Mouse (Mus musculus): Measurements from ENCODE around the gene Gm11639.

Gene Gm11639

DNA sequence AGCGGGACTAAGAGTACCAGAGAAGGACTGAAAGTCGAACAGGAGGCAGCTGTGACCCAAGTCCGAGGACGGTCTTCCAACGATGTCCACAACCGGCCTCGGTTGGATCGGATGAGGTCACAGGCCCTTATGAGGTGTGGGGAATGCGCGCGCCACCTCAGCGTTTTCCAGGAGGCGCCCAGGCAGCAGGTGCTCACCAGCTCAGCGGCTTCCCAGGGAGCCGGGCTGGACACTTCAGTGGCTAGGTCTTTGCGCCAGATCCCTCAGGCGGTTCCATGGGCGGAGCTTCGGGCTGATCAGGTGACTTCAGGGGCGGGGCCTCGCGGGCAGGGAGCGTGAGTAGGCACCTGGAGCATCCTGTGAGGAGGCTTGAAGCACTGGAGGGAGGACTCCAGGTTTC is at the start of gene Gm11639:
Gene Gm11639 (plus strand): TSS at position 160 of the 400 bp plus-strand sequence.
- DNase-seq = peak in 1 of 2 experiments; percentile 11

DNA sequence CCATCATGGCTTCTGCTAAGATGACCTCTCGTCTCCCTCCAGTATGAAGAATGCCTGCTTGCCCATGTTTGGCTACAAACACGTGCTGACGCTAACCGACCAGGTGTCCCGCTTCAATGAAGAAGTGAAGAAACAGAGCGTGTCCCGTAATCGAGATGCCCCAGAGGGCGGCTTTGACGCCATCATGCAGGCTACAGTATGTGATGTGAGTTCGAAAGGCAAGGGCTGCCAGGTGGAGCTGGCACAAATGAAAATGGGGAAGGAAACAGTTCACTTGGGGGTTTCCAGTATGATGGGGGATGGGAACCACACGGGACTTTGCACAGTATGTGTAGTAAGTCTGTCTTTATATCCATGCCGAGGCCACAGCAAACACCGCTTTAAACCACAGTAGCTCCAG is 48.5 kb upstream of the Gm11639 start:
- DNase-seq = no peak

DNA sequence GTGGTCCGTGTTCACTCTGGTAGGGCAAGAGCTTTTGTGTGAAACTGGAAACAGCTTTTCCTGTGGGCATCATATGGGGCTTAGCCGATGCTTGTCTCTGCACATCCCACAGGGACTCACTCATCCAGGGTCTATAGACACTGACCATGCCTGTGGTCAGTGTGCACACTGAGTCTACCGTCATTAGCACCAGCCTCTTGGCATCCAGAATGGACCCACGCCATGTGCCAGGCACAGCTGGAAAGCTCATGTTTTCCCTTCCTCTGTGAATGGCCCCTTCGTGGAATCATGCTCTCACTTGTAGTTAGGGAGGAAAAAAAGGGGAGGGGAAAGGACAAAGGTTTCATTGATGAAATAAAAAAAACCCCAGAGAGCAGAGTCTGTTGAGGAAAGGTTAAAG is 47.5 kb upstream of the Gm11639 start:
- no peak for DNase-seq

DNA sequence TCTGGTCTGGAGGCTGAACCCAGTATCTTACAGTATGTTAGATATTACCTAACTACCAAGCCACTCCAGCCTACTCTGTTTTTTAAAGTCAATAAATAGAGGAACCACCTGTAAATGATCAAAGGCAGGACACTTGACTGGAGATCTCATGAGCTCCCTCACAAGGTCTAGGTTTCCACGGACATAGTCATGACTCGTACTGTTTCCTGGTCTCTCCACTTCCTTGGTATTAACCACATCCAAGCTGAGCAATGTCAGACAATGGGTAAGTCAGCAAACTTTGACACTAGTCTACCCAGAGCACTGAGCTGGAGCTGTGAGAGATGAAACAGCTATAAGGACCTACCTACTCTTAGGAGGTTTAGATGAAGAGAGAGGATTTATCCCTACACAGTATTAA is 46.6 kb upstream of the Gm11639 start:
- no peak for DNase-seq

DNA sequence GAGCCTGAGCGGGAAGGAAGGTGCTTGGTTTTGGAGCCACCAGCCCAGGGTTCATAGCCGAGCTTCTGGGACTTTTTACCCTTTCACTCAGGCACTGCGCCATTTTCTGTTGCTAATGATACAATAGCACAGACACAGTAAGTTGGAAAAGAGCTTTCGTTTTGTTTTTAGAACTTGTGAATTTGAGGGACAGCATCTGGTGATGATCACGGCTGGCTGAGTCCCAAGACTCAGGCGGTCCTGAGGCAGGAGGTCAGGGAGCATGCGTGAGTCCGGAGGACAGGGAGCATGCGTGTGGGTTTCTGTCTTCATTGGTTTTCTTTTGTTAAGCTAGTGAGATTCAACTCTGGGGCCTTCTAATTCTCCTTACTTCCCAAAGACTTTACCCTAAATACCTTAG is 45.9 kb upstream of the Gm11639 start:
- no peak for DNase-seq

DNA sequence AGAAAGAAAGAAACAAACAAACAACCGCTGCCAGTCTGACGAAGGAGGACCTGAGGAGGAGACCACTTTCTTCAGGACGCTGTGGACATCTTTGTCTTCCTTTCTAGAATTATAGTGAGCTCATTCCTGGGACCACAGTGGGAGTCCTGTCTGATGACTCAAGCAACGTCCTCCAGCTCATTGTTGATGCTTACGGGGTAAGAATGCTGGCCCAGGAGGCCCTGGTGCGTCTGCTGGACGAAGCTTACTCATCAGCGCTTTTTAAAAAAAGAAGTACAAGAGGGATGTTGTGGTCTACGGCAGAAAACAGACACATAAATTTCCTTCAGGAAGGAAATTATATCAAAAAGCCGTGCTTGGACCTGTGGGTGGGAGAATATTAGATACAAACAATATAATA is 44.6 kb upstream of the Gm11639 start:
- no peak for DNase-seq

DNA sequence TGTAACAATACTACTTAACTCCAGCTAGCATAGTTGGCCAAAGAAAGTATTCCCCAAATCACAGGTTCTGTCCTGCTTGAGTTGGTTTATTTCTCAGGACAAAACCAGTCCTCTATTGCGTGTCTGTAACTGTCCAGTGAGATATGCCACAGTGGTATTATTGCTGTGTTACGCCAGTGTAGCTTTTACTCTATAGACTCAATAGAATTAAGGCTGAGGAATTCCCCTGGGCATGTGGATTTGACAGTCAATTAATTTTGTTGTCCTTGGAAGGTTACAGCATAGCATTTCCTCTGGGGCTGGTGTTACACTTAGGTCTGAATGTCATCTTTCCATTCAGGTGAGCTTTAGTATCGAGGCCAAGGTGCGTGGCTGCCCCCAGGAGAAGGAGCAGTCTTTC is 42.3 kb upstream of the Gm11639 start:
- DNase-seq = no peak

DNA sequence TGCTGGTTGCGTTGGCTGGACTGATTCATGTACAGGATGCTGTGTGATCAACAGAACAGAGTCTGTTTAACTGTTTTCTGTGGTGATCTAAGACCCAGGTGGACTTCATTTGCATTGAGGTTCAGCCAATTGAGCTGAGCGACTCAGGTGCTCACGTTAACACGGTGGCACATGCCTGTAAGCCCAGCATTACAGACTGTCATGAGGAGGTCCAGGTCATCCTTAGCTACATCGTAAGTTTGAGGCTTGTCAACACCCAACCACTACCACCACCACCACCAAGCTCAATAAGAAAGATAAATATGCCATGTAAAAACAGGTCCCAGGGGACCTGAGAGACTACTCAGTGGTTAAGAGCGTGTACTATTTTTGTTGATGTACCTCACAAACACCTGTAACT is 40.1 kb upstream of the Gm11639 start:
- no peak for DNase-seq

DNA sequence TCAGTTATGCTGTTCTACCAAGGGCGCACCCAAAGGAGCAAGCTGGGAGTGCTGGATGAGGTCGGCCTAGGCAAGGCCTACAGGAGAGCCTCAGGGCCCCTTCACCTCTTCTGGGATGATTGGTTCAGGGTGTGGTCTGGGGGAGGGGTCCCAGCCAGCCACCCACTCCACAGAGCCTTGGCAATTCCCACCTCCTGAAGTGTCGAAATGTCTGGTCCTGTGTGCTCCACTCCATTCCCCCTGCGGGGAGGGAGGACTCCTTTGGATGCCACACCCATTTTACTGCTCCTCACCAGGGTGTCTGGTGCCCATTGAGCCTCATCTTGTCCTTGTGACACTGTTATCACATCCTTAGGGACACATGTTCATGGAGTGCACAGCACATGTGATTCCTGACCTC is 39.3 kb upstream of the Gm11639 start:
- no peak for DNase-seq

DNA sequence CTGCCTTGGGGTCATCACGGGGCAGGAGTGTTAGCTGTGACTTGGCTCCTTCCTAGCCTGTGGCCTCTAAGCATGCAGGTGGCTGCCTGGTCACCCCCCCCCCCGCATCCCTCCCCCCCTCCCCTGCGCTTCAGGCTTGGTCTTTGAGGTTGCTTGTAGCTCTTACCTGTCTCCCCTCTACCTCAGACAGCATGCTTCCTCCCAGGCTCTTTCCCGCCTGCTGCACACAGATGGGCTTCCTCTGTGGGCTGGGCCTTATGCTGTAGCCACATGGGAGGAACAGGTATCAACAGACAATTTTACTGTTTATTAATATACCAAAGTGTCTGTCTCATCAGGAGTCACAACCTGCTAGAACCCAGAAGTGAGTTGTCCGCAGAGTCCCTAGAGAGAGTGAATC is 38.9 kb upstream of the Gm11639 start:
- no peak for DNase-seq

DNA sequence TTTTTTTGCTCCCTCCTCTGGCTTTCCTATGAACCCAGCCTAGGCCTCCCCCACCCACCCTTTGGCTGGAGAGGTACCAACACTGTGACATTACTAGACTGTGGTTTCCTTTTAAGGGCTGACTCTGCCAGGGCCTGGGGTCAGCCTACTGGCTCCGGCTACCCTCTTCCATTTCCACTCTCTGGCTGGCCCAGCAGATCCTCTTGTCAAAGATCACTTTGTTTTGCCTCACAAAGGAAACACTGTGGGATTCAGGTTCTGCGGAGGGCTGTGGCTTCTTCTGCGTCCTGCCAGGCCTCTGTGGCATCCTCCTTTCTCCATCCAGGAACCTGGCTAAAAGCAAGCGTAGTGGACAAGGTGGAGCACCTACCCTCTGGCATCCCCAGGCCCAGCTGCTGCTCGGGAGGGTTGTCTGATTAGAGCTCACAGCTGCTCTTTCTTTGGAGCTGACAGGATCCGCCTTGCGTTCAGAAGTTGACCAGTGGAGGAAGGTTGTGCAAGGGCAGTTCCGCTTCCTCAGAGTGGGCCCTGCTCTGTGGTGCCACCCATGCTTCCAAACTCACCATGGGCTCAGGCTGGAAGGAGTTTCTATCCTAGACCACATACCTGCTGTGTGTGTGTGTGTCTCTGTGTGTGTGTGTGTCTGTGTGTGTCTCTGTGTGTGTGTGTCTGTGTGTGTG is 38.2 kb upstream of the Gm11639 start:
- DNase-seq = no peak

DNA sequence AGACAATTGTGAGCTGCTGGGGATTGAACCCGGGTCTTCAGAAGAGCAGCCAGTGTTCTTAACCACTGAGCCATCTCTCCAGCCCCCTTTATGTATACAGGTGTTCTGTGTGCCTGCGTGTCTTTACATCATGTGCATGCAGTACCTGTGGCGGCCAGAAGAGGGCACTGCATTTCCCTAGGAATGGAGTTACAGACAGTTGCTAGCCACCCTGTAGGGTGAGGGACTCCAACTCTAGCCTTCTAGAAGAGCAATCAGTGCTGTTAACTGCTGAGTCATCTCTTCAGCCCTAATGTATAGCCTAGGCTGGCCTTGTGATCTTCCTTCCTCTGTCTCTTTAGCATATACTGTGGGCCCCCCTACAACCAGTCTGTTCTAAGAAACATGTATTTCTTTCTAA is 36.9 kb upstream of the Gm11639 start:
- no peak for DNase-seq

DNA sequence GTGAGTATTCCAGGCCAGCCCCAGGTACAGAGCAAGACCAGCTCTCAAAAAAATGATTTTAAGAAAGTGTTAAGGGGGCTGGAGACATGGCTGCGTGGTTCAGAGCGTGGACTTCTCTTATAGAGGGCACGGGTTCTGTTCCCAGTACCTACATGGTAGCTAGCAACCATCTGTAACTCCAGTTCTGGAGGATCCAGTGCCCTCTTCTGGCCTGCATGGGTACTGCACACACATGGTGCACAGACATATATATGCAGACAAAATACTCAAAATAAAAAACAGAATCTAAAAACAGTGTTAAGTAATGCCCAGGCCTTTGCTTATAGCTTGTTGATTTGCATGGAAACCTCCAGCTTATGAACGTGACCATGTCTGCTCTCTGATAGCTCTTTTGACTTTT is 24.9 kb upstream of the Gm11639 start:
- DNase-seq = no peak

DNA sequence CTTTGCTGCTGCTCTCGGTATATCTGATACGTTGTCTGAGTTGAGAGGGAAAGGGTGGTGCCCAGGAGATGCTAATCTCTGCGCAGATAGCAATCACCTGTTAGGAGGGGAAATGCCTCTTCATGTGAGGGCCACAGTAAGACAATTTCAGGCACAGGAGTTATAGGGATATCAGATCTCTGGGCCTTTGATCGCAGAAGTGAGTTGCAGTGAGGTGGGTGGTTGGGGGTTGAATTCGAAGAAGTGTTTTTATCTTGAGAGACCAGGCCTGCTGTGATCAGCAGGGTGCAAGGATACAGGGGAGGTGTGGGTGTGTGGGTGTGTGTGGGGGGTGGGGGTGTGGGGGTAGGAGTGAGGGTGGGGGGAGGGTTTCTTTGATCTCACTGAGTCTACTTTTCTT is 24.4 kb upstream of the Gm11639 start:
- no peak for DNase-seq

DNA sequence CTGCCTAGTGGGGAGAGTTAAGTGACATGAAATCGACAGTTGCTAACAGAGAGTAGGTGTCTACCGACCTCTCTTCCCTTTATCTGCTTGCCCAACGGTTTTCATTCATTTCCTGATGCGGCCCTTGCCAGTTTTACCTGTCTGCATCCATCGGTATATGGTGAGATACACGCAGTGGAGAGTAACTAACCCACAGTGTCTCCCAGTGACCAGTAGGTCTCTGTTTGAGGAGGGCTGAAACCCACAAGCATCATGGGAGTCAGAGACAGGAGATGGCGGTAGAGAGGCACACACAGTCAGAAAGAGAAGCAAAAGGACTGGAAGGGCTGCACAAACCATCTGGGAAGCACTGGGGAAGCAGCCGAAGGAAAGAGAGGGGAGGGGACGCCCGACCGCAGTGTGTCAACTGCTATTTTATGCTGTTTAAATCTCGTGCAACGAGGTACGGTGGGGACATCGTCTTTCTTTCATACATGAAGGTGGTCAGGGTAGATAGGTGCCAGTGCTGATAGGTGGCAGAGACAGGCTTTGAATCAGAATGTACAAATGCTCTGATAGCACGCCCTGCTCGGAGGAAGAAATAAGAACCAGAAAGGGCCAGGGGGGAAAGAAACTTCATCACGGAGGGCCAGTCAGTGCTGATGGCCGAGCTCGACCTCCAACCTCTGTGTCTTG is 23.8 kb upstream of the Gm11639 start:
- DNase-seq = no peak

DNA sequence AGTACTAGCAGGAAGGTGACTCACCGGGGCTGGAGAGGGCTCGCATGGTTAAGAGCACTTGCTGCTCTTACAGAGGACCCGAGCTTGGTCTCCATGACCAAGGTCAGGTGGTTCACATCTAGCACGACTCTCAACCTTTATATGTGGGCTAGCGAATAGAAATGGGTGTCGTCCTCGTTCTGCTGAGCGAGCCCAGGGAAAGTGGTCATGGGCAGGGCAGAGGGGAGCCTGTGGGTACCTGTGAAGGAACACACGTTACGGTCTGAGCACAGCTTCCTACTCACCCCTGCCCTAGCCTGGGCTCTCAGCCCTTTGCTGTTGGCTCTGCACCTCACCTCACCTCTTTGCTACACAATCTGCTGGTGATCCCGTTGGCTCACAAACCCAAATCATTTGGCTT is 22.9 kb upstream of the Gm11639 start:
- DNase-seq = no peak

DNA sequence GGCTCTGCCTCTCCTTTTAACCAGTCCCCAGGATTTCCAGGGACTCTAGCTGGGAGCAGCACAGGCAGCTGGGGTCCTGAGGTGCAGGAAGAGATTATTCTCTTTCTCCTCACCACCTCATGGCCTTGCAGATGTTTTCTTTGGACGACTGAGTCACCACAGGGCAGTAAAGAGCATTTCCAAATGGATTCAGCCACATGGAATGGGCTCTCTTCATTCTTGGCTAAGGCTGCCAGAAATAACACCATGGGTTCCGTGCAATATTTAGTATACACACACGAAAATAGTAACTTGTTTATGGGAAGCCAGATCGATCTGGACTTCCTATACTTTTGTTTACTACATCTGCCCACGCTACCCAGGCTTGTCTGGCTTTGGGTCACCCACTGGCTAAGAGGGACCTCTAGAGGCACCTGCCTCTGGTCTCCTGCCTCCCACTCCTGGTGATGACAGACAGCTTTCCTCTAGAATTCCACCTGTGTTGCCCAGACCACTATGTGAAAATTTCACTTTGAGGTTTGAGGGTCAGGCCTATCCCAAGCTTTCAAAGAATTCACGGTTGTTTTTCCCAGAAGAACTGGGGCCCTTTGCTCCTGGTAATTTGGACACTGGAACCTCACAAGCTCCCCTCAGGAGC is 22.1 kb upstream of the Gm11639 start:
- no peak for DNase-seq

DNA sequence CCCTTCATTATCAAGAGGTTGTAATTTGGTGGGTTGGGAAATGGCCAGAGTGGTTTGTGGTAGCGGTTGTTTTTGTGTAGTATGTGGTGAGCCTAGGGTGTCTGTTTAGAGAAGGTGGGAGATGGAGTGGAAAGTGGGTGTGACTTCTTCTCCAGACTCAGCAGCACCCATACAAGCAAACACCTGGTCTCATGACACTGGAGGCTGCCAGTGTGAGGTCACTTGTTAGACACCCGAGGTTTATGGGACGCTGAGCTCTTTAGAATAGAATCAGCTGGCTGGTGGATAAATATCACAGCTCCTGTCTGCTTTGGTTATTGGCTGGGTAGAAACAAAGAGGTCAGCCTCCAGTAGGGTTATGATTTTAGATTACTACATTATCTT is 21.6 kb upstream of the Gm11639 start:
- DNase-seq = no peak

DNA sequence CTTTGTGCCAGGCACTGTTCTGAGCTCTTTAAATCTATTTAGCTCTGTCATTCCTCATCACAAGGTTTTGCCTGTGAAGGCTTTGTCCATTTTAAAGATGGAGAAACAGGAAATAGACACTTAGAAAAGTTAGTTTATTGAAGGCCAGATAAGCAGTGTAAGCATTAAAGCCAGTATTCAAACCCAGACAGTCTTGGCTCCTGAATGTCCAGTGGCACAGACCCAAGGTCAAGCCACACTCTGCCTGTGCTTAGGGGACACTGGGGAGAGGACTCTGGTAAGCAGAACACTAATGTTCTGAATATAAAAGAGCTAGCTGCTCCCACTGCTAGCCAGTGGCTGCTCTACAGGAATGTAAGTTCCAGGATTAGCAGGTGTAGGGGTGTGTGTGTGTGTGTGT is 21.1 kb upstream of the Gm11639 start:
- DNase-seq = no peak

DNA sequence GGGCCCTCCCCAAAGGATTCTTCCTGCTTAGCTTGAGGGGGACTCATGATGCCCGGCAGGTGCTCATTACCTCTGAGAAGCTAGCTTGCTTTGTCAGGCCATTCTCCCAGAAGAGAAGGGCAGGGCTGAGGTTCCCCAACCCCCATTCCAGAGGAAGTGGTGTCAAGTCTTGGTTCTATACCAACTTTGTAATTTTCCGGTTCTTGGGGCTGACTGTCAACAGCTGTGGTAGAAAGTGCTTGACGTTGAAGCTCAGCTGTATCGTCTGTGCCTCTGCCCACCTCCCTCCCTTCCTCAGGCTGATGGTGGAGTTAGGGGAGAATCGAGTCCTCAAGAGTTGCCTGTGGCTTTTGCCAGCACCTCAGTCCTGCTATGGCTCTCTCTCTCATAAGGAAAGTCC is 18.1 kb upstream of the Gm11639 start:
- DNase-seq = no peak

DNA sequence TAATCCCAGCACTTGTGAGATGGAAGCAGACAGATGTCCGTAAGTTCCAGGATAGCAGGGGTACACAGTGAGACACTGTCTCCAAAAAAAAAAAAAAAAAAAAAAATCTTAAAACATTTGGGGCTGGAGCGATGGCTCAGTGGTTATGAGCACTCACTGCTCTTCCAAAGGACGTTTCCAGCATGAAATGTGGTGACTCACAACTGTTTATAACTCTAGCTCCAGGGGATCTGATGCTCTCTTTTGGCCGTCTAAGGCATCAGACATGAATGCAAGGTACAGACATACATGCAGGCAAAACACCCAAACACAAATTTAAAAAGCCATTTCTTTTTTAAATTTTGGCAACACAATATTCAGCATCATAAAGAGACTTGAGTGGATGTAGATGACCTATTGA is 12.1 kb upstream of the Gm11639 start:
- DNase-seq = no peak

DNA sequence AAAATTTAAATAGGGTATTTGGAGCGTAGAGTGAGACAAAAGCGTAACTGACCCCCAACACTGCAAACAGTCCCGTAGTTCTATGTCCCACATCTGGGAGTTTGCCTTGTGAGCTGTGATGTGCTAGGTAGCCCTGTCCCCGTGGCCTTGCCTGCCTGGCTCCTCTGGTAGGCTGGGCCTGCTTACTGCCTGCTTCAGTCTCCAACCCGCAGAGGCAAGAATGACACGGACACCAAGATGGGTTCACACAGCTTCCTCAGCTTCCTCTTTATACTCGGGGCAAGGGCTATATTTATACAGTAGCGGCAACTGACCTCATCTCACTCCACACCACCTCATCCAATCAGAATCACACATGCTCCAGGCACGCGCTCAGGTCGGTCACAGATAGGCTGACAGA is 10.7 kb upstream of the Gm11639 start:
- DNase-seq = no peak

DNA sequence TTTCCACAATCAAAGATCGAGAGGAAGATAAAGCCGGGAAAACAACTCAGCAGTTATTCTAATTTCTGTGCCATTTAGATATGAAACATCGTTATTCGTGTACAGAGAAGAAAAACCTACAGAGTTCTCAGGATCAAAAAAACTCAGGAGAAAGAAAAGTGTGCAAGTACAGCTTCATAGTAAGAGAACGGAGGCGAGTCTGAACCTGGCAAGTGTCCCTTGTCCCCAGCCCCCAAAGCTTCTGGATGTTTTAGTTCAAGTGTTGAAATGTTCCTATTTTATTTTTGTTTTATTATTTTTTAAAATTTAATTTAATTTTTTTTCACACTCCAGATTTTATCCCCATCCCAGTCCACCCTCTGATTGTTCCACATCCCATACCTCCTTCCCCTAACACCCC is 7.7 kb downstream of the Gm11639 start:
- no peak for DNase-seq

DNA sequence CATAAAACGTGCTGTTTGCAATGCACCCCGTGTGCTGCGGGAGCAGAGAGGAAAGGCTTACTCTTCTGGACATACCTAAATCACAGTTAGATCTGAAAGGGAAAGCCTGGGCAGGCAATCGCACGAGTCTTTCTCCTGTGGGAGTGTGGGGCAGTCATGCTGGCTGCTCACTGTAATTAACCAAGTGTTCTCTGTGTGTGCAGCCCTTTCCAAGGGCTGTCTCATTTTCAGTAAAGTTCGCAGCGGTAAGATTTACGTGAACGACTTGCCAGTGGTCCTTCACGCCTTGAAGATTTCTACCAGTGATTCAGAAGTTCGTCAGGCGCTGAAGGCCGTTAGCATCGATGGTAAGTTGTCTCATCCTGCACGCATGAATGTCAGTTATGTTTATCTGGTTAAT is 18.6 kb downstream of the Gm11639 start:
- no peak for DNase-seq

DNA sequence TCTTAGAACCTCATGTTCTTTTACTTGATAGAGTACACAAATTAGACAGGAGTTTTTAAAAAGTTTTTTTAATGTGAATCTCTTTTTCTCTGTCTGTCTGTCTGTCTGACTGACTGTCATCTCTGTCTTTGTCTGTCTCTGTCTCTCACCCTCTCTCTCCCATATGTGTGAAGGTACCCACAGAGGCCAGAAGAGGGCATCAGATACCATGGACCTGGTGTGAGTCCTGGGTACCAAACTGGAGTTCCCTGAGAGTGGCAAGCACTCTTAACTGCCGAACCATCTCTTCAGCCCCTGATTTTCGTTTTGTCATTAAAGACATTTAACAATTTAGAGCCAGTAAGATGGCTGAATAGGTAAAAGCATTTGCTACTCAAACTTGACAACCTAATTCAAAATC is 21.6 kb downstream of the Gm11639 start:
- no peak for DNase-seq
